Mouse (Mus musculus) midbrain, embryonic 16.5 days (tissue): ENCODE data around the gene Gpr157. TPM values are rescaled to one million over a fixed set of nuclear protein-coding genes. Genes with fewer than 3 reads are reported as not detected.
A peak's percentile ranks its signal among the peaks of the same experiment; 100 is the strongest.
"Not testable (repeated sequence)": the region's sequence is repeated elsewhere in the genome, so short reads cannot be mapped to it uniquely, and the experiment has no call there.

ENCODE experiments used
- ATAC-seq: fragments of 200-750 bp; cut with Nextera tagmentation; 2 replicates; pipeline ENCODE4 v1.8.0; 2017; ENCODE audit warnings: moderate TSS enrichment
- H3K27ac ChIP-seq: fragments of 300-500 bp; sonication (generic); 2 replicates; pipeline ENCODE4 v1.5.1; 2014; ENCODE audit warnings: mild to moderate bottlenecking, low read length, mixed read lengths
- H3K27me3 ChIP-seq: fragments of 300-500 bp; sonication (generic); 2 replicates; pipeline ENCODE4 v1.6.1; 2014; ENCODE audit warnings: low read depth, low read length, mixed read lengths; ENCODE audit not compliant: control insufficient read depth, insufficient read depth
- H3K36me3 ChIP-seq: fragments of 300-500 bp; sonication (generic); 2 replicates; pipeline ENCODE4 v1.6.1; 2014; ENCODE audit warnings: mild to moderate bottlenecking, low read length, moderate library complexity, mixed read lengths; ENCODE audit not compliant: control insufficient read depth, insufficient read depth
- H3K4me1 ChIP-seq: fragments of 300-500 bp; sonication (generic); 2 replicates; pipeline ENCODE4 v1.6.1; 2014; ENCODE audit warnings: mild to moderate bottlenecking, low read length, mixed read lengths; ENCODE audit not compliant: control insufficient read depth, insufficient read depth
- H3K4me2 ChIP-seq: fragments of 300-500 bp; sonication (generic); 2 replicates; pipeline ENCODE4 v1.6.1; 2014; ENCODE audit warnings: mild to moderate bottlenecking, low read length, mixed read lengths
- H3K4me3 ChIP-seq: fragments of 300-500 bp; sonication (generic); 2 replicates; pipeline ENCODE4 v1.5.1; 2014; ENCODE audit warnings: low read depth, mild to moderate bottlenecking, low read length, moderate library complexity, mixed read lengths
- H3K9ac ChIP-seq: fragments of 300-500 bp; sonication (generic); 2 replicates; pipeline ENCODE4 v1.6.1; 2014; ENCODE audit warnings: low read depth, low read length, mixed read lengths
- H3K9me3 ChIP-seq: fragments of 300-500 bp; sonication (generic); replicated peaks from 2 replicates; pipeline ENCODE4 v1.6.1; 2014; ENCODE audit warnings: mild to moderate bottlenecking, low read length, mixed read lengths; ENCODE audit not compliant: control insufficient read depth, poor library complexity, severe bottlenecking
- WGBS: fragments of 180-500 bp; shearing (Covaris S2); extraction: QIAGEN DNeasy Blood & Tissue Kit; methylation state at CpG from one replicate; pipeline ENCODE4 v1.1.7; 2014; 5-methylcytosine and 5-hydroxymethylcytosine counted together
- polyA plus RNA-seq: library from polyadenylated mRNA; unstranded; fragments of >200 nt; fragmentation: Nextera tagmentation; extraction: Ambion mirVana; gene quantifications from 2 replicates; pipeline ENCODE4 v1.2.1, GENCODE M21; 2015

Gene Gpr157
- polyA plus RNA-seq, result 0.26 and 0.34 TPM in 2 replicates

GRCm38 (mm10) chr4:150087161-150087889 lies at the start of gene Gpr157:
Gpr157 (plus strand) TSS chr4:150087365.
- Histone ChIP-seq H3K36me3 (no peaks in the 10 kb centered on the region), H3K9ac (peak within 1 kb of the TSS; percentile 68), H3K4me1 (peaks cover 10% of the 10 kb centered on the region), H3K27ac (no peak within 1 kb of the TSS; the same call in 1 of the 2 replicates), H3K27me3 (peaks cover 24% of the 10 kb centered on the region), H3K4me3 (peak within 1 kb of the TSS; percentile 60), H3K9me3 (no peaks in the 10 kb centered on the region), H3K4me2 (peak within 1 kb of the TSS; percentile 84)
- peak; percentile 96 for ATAC-seq
- WGBS, result 1% methylated on average over 55 of the region's 56 CpGs

- Histone ChIP-seq H3K27ac (no peak overlapping the region), H3K4me2 (no peak overlapping the region), H3K9ac (no peak overlapping the region), H3K36me3 (no peaks in the 10 kb centered on the region), H3K9me3 (no peaks in the 10 kb centered on the region; the same call in 1 of the 2 replicates), H3K4me1 (peaks cover 3% of the 10 kb centered on the region), H3K4me3 (no peak overlapping the region), H3K27me3 (peaks cover 17% of the 10 kb centered on the region)
- 93% methylated on average over 7 of the region's 7 CpGs for WGBS
- ATAC-seq, result no peak
These were observed 48.6 kb upstream of the Gpr157 start for GRCm38 (mm10) chr4:150038533-150038932.

GRCm38 (mm10) chr4:150040003-150040581 lies 47.1 kb upstream of the Gpr157 start:
- no peaks in the 10 kb centered on the region for H3K36me3 ChIP-seq
- H3K27me3 ChIP-seq, result peaks cover 1% of the 10 kb centered on the region; the same call in 1 of the 2 replicates
- H3K4me2 ChIP-seq, result no peak overlapping the region
- no peak overlapping the region for H3K4me3 ChIP-seq
- no peaks in the 10 kb centered on the region for H3K4me1 ChIP-seq
- WGBS, result 83% methylated on average over 9 of the region's 9 CpGs
- no peak overlapping the region for H3K9ac ChIP-seq
- no peak for ATAC-seq
- no peaks in the 10 kb centered on the region; the same call in 1 of the 2 replicates for H3K9me3 ChIP-seq
- no peak overlapping the region for H3K27ac ChIP-seq

GRCm38 (mm10) chr4:150040856-150041255 lies 46.3 kb upstream of the Gpr157 start:
- H3K4me1 ChIP-seq, ATAC-seq, H3K4me2 ChIP-seq, H3K36me3 ChIP-seq, H3K27ac ChIP-seq, H3K27me3 ChIP-seq, H3K9me3 ChIP-seq, H3K9ac ChIP-seq, H3K4me3 ChIP-seq: not testable (repeated sequence)
- 70% methylated on average over 1 of the region's 1 CpGs for WGBS

- WGBS, result 79% methylated on average over 10 of the region's 10 CpGs
These were observed 45.6 kb upstream of the Gpr157 start for GRCm38 (mm10) chr4:150041346-150042110.

GRCm38 (mm10) chr4:150043591-150043990 lies 43.6 kb upstream of the Gpr157 start:
- H3K9me3 ChIP-seq, result no peaks in the 10 kb centered on the region; the same call in 1 of the 2 replicates
- ATAC-seq, result no peak
- no peak overlapping the region for H3K4me2 ChIP-seq
- H3K9ac ChIP-seq, result no peak overlapping the region
- no peaks in the 10 kb centered on the region for H3K36me3 ChIP-seq
- peaks cover 16% of the 10 kb centered on the region for H3K27me3 ChIP-seq
- H3K27ac ChIP-seq, result no peak overlapping the region
- H3K4me3 ChIP-seq, result no peak overlapping the region
- H3K4me1 ChIP-seq, result peaks cover 12% of the 10 kb centered on the region
- WGBS, result 93% methylated on average over 9 of the region's 9 CpGs

More at GRCm38 (mm10) chr4:150041346-150042110, 45.6 kb upstream of the Gpr157 start:
- Histone ChIP-seq H3K9ac (no peak overlapping the region), H3K9me3 (no peaks in the 10 kb centered on the region; the same call in 1 of the 2 replicates), H3K27ac (no peak overlapping the region), H3K36me3 (no peaks in the 10 kb centered on the region), H3K4me2 (no peak overlapping the region), H3K4me3 (no peak overlapping the region), H3K4me1 (no peaks in the 10 kb centered on the region), H3K27me3 (peaks cover 4% of the 10 kb centered on the region)
- no peak for ATAC-seq

GRCm38 (mm10) chr4:150048038-150048437 lies 39.1 kb upstream of the Gpr157 start:
- Histone ChIP-seq H3K4me1 (peaks cover 17% of the 10 kb centered on the region), H3K27ac (no peak overlapping the region), H3K4me2 (peak overlapping the region; percentile 74), H3K9ac (peak overlapping the region; percentile 28; the same call in 1 of the 2 replicates), H3K9me3 (no peaks in the 10 kb centered on the region; the same call in 1 of the 2 replicates), H3K27me3 (peaks cover 19% of the 10 kb centered on the region), H3K4me3 (peak overlapping the region; percentile 44), H3K36me3 (no peaks in the 10 kb centered on the region)
- under 1% methylated on average over 20 of the region's 20 CpGs for WGBS
- ATAC-seq, result peak; percentile 45; the same call in 1 of the 2 replicates

- H3K4me2 ChIP-seq, result peak overlapping the region; percentile 74
- H3K9me3 ChIP-seq, result no peaks in the 10 kb centered on the region; the same call in 1 of the 2 replicates
- H3K27me3 ChIP-seq, result peaks cover 19% of the 10 kb centered on the region
- H3K9ac ChIP-seq, result peak overlapping the region; percentile 27
- H3K4me3 ChIP-seq, result peak overlapping the region; percentile 44
- peaks cover 17% of the 10 kb centered on the region for H3K4me1 ChIP-seq
- WGBS, result under 1% methylated on average over 48 of the region's 49 CpGs
- no peak for ATAC-seq
- no peak overlapping the region for H3K27ac ChIP-seq
- H3K36me3 ChIP-seq, result no peaks in the 10 kb centered on the region
These were observed 38.5 kb upstream of the Gpr157 start for GRCm38 (mm10) chr4:150048478-150049156.
